Mouse (Mus musculus) hindbrain, embryonic 10.5 days (tissue): ENCODE measurements around the gene Mylk. TPM values are rescaled to one million over a fixed set of nuclear protein-coding genes. Genes with fewer than 3 reads are reported as not detected.

ENCODE experiments used
- DNase-seq: peaks from one replicate; pipeline ENCODE4 v3.0.0-alpha.2; 2017; ENCODE audit warnings: low spot score
- H3K27ac ChIP-seq: fragments of 300-500 bp; sonication (generic); 2 replicates; pipeline ENCODE4 v1.5.1; 2016; ENCODE audit warnings: mild to moderate bottlenecking, moderate library complexity
- H3K27me3 ChIP-seq: fragments of 300-500 bp; sonication (generic); 2 replicates; pipeline ENCODE4 v1.6.1; 2016; ENCODE audit warnings: mild to moderate bottlenecking; ENCODE audit not compliant: poor library complexity, insufficient read depth, severe bottlenecking
- H3K36me3 ChIP-seq: fragments of 300-500 bp; sonication (generic); 2 replicates; pipeline ENCODE4 v1.6.1; 2016; ENCODE audit warnings: mild to moderate bottlenecking, moderate library complexity
- H3K4me1 ChIP-seq: fragments of 300-500 bp; sonication (generic); replicated peaks from 2 replicates; pipeline ENCODE4 v1.6.1; 2016; ENCODE audit warnings: mild to moderate bottlenecking
- H3K4me3 ChIP-seq: fragments of 300-500 bp; sonication (generic); 2 replicates; pipeline ENCODE4 v1.5.1; 2016; ENCODE audit warnings: mild to moderate bottlenecking, moderate library complexity
- H3K9me3 ChIP-seq: fragments of 300-500 bp; sonication (generic); 2 replicates; pipeline ENCODE4 v1.6.1; 2016; ENCODE audit warnings: mild to moderate bottlenecking, moderate library complexity
- WGBS: fragments of 180-500 bp; shearing (Covaris S2); methylation state at CpG from one replicate; pipeline ENCODE4 v1.1.7; 2016; 5-methylcytosine and 5-hydroxymethylcytosine counted together
- polyA plus RNA-seq: library from polyadenylated mRNA; unstranded; fragments of >200 nt; fragmentation: Nextera tagmentation; extraction: Ambion mirVana; gene quantifications from 2 replicates; pipeline ENCODE4 v1.2.1, GENCODE M21; 2016

The Mylk gene
- polyA plus RNA-seq, 1 experiment from 2014 or later = 5.7 TPM

- 91% methylated on average over 5 of the region's 5 CpGs for WGBS
- Histone ChIP-seq H3K36me3 (peaks cover 44% of the 10 kb centered on the region), H3K4me3 (no peak overlapping the region), H3K4me1 (peaks cover 22% of the 10 kb centered on the region), H3K27ac (no peak overlapping the region), H3K9me3 (no peaks in the 10 kb centered on the region), H3K27me3 (no peaks in the 10 kb centered on the region)
- DNase-seq = no peak
Measured at GRCm38 (mm10) chr16:35034971-35035370, 290.0 kb downstream of the Mylk start.

- no peak overlapping the region for H3K27ac ChIP-seq
- H3K4me3 ChIP-seq = no peak overlapping the region
- H3K4me1 ChIP-seq = peaks cover 30% of the 10 kb centered on the region
- no peaks in the 10 kb centered on the region for H3K9me3 ChIP-seq
- peaks cover 46% of the 10 kb centered on the region for H3K36me3 ChIP-seq
- WGBS = 90% methylated on average over 5 of the region's 5 CpGs
- H3K27me3 ChIP-seq = no peaks in the 10 kb centered on the region
- no peak for DNase-seq
Measured at GRCm38 (mm10) chr16:35036754-35037153, 291.7 kb downstream of the Mylk start.

- Histone ChIP-seq H3K27me3 (no peaks in the 10 kb centered on the region), H3K4me3 (no peak overlapping the region), H3K4me1 (peaks cover 30% of the 10 kb centered on the region), H3K9me3 (no peaks in the 10 kb centered on the region), H3K27ac (peak overlapping the region; percentile 71), H3K36me3 (peaks cover 42% of the 10 kb centered on the region)
- DNase-seq = peak; percentile 6
- WGBS = 27% methylated on average over 4 of the region's 4 CpGs
Measured at GRCm38 (mm10) chr16:35038343-35039057, 293.5 kb downstream of the Mylk start.

- Histone ChIP-seq H3K27me3 (no peaks in the 10 kb centered on the region), H3K4me3 (no peak overlapping the region), H3K27ac (peak overlapping the region; percentile 67), H3K9me3 (no peaks in the 10 kb centered on the region), H3K4me1 (peaks cover 30% of the 10 kb centered on the region), H3K36me3 (peaks cover 46% of the 10 kb centered on the region)
- DNase-seq = peak; percentile 34
- WGBS = 71% methylated on average over 1 of the region's 1 CpGs
Measured at GRCm38 (mm10) chr16:35040154-35040553, 295.1 kb downstream of the Mylk start.

- 85% methylated on average over 7 of the region's 7 CpGs for WGBS
- DNase-seq = no peak
- Histone ChIP-seq H3K4me1 (peaks cover 30% of the 10 kb centered on the region), H3K36me3 (peaks cover 46% of the 10 kb centered on the region), H3K27me3 (no peaks in the 10 kb centered on the region), H3K27ac (0 out of 2 replicates have a peak overlapping the region, but pooled peaks have one; percentile 18), H3K9me3 (no peaks in the 10 kb centered on the region), H3K4me3 (no peak overlapping the region)
Measured at GRCm38 (mm10) chr16:35041001-35041400, 296.0 kb downstream of the Mylk start.

- no peak for DNase-seq
- Histone ChIP-seq H3K36me3 (peaks cover 39% of the 10 kb centered on the region), H3K27me3 (no peaks in the 10 kb centered on the region), H3K27ac (no peak overlapping the region), H3K9me3 (no peaks in the 10 kb centered on the region), H3K4me1 (peaks cover 14% of the 10 kb centered on the region), H3K4me3 (no peak overlapping the region)
- WGBS = 90% methylated on average over 6 of the region's 6 CpGs
Measured at GRCm38 (mm10) chr16:35046081-35046775, 301.2 kb downstream of the Mylk start.

- H3K27me3 ChIP-seq = no peaks in the 10 kb centered on the region
- no peaks in the 10 kb centered on the region for H3K9me3 ChIP-seq
- peaks cover 14% of the 10 kb centered on the region for H3K4me1 ChIP-seq
- DNase-seq = no peak
- no peak overlapping the region for H3K4me3 ChIP-seq
- 90% methylated on average over 6 of the region's 6 CpGs for WGBS
- H3K36me3 ChIP-seq = peaks cover 33% of the 10 kb centered on the region
- no peak overlapping the region for H3K27ac ChIP-seq
Measured at GRCm38 (mm10) chr16:35047272-35047969, 302.4 kb downstream of the Mylk start.

GRCm38 (mm10) chr16:35051066-35051465 is 306.1 kb downstream of the Mylk start:
- Histone ChIP-seq H3K9me3 (no peaks in the 10 kb centered on the region), H3K4me1 (peaks cover 14% of the 10 kb centered on the region), H3K27ac (0 out of 2 replicates have a peak overlapping the region, but pooled peaks have one; percentile 45), H3K4me3 (no peak overlapping the region), H3K27me3 (no peaks in the 10 kb centered on the region), H3K36me3 (peaks cover 27% of the 10 kb centered on the region; the same call in 1 of the 2 replicates)
- DNase-seq = peak; percentile 27
- 56% methylated on average over 5 of the region's 5 CpGs for WGBS

Other genes starting within 250 kb of the Mylk start
- gene Kalrn, start 171.7 kb upstream of the Mylk start, polyA plus RNA-seq = 14.2 and 16.6 TPM in 2 replicates
- gene Ropn1, start 95.3 kb upstream of the Mylk start, polyA plus RNA-seq = not detected in 2 replicates
- 8.1 and 9.5 TPM in 2 replicates for gene Ccdc14, start 54.6 kb upstream of the Mylk start, polyA plus RNA-seq